Mouse (Mus musculus) liver, embryonic 13.5 days (tissue): ENCODE results near the gene Frmd4a. TPM values are rescaled to one million over a fixed set of nuclear protein-coding genes. Genes with fewer than 3 reads are reported as not detected.
A peak's percentile ranks its signal among the peaks of the same experiment; 100 is the strongest.

Experiments used
- ATAC-seq: fragments of 200-750 bp; cut with Nextera tagmentation; 2 replicates; pipeline ENCODE4 v1.8.0; 2017; ENCODE audit warnings: low read depth, mild to moderate bottlenecking, moderate number of reproducible peaks, moderate library complexity
- DNase-seq: peaks from one replicate; pipeline ENCODE4 v3.0.0; 2022
- H3K27ac ChIP-seq: fragments of 300-500 bp; sonication (generic); 2 replicates; pipeline ENCODE4 v1.5.1; 2015; ENCODE audit warnings: moderate library complexity, mild to moderate bottlenecking, inconsistent platforms
- H3K27me3 ChIP-seq: fragments of 300-500 bp; sonication (generic); 2 replicates; pipeline ENCODE4 v1.6.1; 2015; ENCODE audit warnings: mild to moderate bottlenecking, inconsistent platforms
- H3K36me3 ChIP-seq: fragments of 300-500 bp; sonication (generic); 2 replicates; pipeline ENCODE4 v1.6.1; 2015; ENCODE audit warnings: mild to moderate bottlenecking, inconsistent platforms
- H3K4me1 ChIP-seq: fragments of 300-500 bp; sonication (generic); replicated peaks from 2 replicates; pipeline ENCODE4 v1.6.1; 2015; ENCODE audit warnings: inconsistent platforms
- H3K4me2 ChIP-seq: fragments of 300-500 bp; sonication (generic); 2 replicates; pipeline ENCODE4 v1.6.1; 2015; ENCODE audit warnings: inconsistent platforms, mild to moderate bottlenecking, moderate library complexity
- H3K4me3 ChIP-seq: fragments of 300-500 bp; sonication (generic); replicated peaks from 2 replicates; pipeline ENCODE4 v1.5.1; 2015; ENCODE audit warnings: mild to moderate bottlenecking, inconsistent platforms
- H3K9ac ChIP-seq: fragments of 300-500 bp; sonication (generic); 2 replicates; pipeline ENCODE4 v1.6.1; 2015; ENCODE audit warnings: mild to moderate bottlenecking, inconsistent platforms
- H3K9me3 ChIP-seq: fragments of 300-500 bp; sonication (generic); replicated peaks from 2 replicates; pipeline ENCODE4 v1.6.1; 2016; ENCODE audit warnings: inconsistent platforms
- WGBS: fragments of 180-500 bp; shearing (Covaris S2); methylation state at CpG from one replicate; pipeline ENCODE4 v1.1.7; 2015; ENCODE audit not compliant: insufficient replicate concordance; 5-methylcytosine and 5-hydroxymethylcytosine counted together
- polyA plus RNA-seq: library from polyadenylated mRNA; unstranded; fragments of >200 nt; fragmentation: Nextera tagmentation; extraction: Ambion mirVana; gene quantifications from 2 replicates; pipeline ENCODE4 v1.2.1, GENCODE M21; 2015

Frmd4a gene
- polyA plus RNA-seq, 1 experiment from 2014 or later, result 11.0 TPM

DNA sequence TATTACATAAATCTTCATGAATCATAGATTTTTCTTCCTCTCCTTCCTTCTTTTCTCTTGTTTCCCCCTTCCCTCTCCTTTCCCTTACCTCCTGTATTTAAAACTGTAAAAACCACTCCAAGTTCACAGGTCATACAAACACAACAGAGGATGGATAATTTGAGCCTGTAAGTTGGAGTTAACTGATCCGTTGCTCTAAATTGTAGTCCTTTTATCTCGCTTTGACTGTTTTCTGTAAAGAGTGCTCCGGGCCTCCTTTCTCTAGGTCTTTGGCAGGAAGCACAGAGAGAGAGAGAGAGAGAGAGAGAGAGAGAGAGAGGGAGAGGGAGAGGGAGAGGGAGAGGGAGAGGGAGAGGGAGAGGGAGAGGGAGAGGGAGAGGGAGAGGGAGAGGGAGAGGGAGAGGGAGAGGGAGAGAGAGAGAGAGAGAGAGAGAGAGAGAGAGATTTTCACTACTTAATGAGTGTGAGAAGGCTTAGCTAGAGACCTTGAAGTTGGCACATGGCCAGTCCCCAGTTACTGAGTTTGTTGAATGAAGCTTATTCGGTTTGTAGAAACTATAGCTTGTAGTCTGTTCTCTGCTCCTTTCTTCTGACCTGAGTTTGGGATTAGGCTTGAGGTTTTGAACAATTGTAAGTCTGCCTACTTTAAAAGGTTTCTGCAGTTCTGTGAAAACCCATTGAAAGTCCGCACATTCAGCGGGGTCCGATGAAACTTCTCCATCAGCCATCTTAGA, 499.5 kb downstream of the Frmd4a start:
- DNase-seq (no peak), ATAC-seq (no peak)
- Histone ChIP-seq H3K36me3 (no peaks in the 10 kb centered on the region), H3K4me3 (no peak overlapping the region), H3K9ac (no peak overlapping the region), H3K4me1 (peaks cover 9% of the 10 kb centered on the region), H3K27ac (no peak overlapping the region), H3K4me2 (no peak overlapping the region), H3K27me3 (no peaks in the 10 kb centered on the region; the same call in 1 of the 2 replicates), H3K9me3 (no peaks in the 10 kb centered on the region)
- WGBS, result 52% methylated on average over 7 of the region's 7 CpGs

DNA sequence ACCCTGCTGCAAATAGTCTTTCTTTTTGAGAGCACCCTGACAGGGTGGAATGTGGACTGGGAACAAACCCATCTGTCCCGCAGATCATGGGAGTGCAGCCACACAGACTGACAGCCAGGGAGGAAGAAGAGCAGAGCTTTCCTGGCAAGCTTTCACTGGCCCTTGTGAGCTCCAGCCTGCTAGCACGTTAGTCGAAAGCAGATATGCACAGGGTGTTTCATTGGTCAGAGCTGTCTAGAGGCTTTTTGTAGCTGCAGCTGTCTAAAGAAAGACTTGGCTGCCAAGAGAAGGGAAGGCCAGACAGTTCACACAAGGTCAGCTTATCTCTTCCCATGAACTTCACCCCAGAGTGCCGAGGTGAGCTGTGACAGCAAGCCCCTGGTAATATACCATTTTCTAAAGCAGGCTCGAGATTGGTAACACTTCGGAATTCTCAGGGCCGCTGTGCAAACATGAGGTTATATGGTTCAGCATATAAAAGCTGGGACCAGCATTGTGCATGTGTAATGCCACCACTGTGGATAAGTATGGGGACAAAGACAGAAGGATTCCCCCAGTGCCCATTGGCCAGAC, 500.1 kb downstream of the Frmd4a start:
- DNase-seq (no peak), ATAC-seq (peak; percentile 29)
- H3K27ac ChIP-seq, result no peak overlapping the region
- no peak overlapping the region for H3K4me3 ChIP-seq
- no peaks in the 10 kb centered on the region for H3K36me3 ChIP-seq
- peaks cover 9% of the 10 kb centered on the region for H3K4me1 ChIP-seq
- no peak overlapping the region for H3K4me2 ChIP-seq
- H3K9me3 ChIP-seq, result no peaks in the 10 kb centered on the region
- no peaks in the 10 kb centered on the region; the same call in 1 of the 2 replicates for H3K27me3 ChIP-seq
- WGBS, result 37% methylated on average over 7 of the region's 7 CpGs
- H3K9ac ChIP-seq, result no peak overlapping the region

DNA sequence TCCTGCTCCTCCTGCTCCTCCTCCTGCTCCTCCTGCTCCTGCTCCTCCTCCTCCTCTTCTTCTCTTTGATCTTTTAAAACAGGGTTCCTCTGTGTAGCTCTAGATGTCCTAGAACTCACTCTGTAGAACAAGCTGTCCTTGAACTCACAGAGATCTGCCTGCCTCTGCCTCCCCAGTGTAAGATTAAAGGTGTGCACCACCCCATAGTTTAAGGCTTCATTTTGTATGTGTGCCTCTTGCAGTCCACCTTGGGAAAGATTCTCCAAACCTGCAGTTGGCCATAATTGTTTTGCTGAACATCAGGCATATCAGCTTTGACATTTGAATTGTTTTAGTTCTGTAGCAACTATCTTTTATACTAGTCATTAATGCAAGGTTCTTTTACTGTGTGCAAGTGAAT, 501.0 kb downstream of the Frmd4a start:
- no peak overlapping the region for H3K27ac ChIP-seq
- H3K9me3 ChIP-seq, result no peaks in the 10 kb centered on the region
- H3K36me3 ChIP-seq, result no peaks in the 10 kb centered on the region
- no peak overlapping the region for H3K4me3 ChIP-seq
- H3K9ac ChIP-seq, result no peak overlapping the region
- peaks cover 9% of the 10 kb centered on the region for H3K4me1 ChIP-seq
- no peaks in the 10 kb centered on the region for H3K27me3 ChIP-seq
- H3K4me2 ChIP-seq, result no peak overlapping the region
- ATAC-seq (no peak), DNase-seq (no peak)

DNA sequence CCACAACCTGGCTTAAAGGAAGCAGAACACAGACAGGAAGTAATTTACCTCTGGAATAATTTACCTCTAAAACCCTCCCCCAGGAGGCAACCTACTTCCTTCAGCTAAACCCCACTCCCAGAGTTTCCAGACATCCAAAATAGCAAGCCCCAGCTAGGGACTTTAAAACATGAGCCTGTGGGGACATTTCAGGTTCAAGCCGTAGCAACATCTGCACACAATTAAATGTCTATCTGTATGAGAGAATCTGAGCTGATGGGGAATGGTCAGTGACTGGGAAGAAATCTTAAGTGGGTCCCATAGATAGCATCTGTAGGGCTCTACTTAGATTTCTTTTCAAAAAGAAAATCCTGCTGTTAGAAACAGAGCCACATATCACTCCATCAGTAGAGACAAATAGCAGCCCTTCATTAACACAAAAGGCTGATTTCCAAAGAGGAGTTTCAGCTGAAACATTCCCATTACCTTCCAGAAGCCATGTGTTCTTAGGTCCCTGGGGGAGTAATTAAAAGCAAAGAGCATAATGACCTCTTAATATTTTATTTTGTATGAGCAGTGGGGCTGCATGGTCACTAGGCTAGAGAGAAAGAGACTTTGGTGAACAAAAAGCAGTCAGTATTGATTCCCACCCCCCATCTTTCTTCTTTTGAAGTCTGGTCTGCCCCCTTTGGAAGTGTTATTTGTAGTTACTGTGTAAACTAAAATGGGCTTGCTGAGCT, 505.4 kb downstream of the Frmd4a start:
- WGBS, result 76% methylated on average over 1 of the region's 1 CpGs
- ATAC-seq, result no peak
- H3K27ac ChIP-seq, result no peak overlapping the region

DNA sequence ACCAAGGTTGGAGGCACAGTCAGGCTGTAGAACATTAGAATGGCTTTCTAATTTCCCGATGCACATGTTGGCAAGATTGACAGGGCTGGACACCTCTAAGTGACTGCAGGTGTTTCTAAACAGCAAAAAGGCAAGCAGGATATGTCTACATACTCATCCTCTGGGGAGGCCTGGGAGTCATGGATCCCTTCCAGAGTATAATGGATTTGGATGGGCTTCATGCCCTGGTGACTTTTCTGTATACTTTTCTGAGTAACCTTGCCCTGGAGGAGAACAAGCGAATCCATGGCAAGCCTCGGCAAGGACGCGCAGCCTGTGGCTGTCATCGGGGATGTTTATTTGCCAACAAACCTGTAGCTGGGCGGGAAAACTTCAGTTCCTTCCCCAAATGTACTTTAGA, 509.6 kb downstream of the Frmd4a start:
- Histone ChIP-seq H3K4me1 (no peaks in the 10 kb centered on the region), H3K36me3 (no peaks in the 10 kb centered on the region), H3K4me2 (no peak overlapping the region), H3K9ac (no peak overlapping the region), H3K27ac (no peak overlapping the region), H3K4me3 (no peak overlapping the region), H3K9me3 (no peaks in the 10 kb centered on the region; the same call in 1 of the 2 replicates), H3K27me3 (no peaks in the 10 kb centered on the region)
- WGBS, result 76% methylated on average over 7 of the region's 7 CpGs
- DNase-seq (no peak), ATAC-seq (no peak)

More for the DNA sequence above, 505.4 kb downstream of the Frmd4a start:
- H3K4me2 ChIP-seq, result no peak overlapping the region
- no peaks in the 10 kb centered on the region; the same call in 1 of the 2 replicates for H3K9me3 ChIP-seq
- DNase-seq, result no peak
- no peaks in the 10 kb centered on the region for H3K27me3 ChIP-seq
- no peak overlapping the region for H3K4me3 ChIP-seq
- no peaks in the 10 kb centered on the region for H3K36me3 ChIP-seq
- H3K4me1 ChIP-seq, result peaks cover 2% of the 10 kb centered on the region; the same call in 1 of the 2 replicates
- H3K9ac ChIP-seq, result no peak overlapping the region

DNA sequence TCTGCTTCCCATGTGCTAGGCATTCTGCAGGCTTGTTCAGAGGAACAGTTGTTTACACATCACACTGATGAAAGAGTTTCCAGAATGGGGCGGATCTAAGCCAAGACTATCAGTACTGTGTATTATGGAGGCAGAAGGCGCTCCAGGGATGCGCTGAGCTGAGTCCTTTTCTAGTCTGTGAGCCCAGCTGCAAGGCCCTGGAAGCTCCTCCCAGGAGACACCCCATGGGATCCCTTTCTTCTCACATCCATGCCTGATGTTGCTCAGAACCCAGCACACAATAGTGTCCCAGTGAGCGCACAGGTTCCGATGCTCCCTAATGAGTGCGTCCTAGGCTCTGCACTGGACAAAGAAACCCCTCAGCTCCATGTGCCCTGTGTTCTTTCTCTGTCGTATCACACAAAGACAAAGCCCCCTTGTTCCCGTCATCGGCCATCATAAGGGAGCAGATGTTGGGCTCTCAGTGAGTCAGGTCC, 511.8 kb downstream of the Frmd4a start:
- H3K4me1 ChIP-seq, result 0 out of 2 replicates have a peak, but pooled peaks cover 2% of the 10 kb centered on the region
- ATAC-seq, result no peak
- no peak overlapping the region for H3K4me3 ChIP-seq
- H3K9ac ChIP-seq, result no peak overlapping the region
- H3K27ac ChIP-seq, result no peak overlapping the region
- 78% methylated on average over 9 of the region's 9 CpGs for WGBS
- no peaks in the 10 kb centered on the region; the same call in 1 of the 2 replicates for H3K9me3 ChIP-seq
- no peak for DNase-seq
- H3K36me3 ChIP-seq, result no peaks in the 10 kb centered on the region
- H3K4me2 ChIP-seq, result no peak overlapping the region
- H3K27me3 ChIP-seq, result no peaks in the 10 kb centered on the region

DNA sequence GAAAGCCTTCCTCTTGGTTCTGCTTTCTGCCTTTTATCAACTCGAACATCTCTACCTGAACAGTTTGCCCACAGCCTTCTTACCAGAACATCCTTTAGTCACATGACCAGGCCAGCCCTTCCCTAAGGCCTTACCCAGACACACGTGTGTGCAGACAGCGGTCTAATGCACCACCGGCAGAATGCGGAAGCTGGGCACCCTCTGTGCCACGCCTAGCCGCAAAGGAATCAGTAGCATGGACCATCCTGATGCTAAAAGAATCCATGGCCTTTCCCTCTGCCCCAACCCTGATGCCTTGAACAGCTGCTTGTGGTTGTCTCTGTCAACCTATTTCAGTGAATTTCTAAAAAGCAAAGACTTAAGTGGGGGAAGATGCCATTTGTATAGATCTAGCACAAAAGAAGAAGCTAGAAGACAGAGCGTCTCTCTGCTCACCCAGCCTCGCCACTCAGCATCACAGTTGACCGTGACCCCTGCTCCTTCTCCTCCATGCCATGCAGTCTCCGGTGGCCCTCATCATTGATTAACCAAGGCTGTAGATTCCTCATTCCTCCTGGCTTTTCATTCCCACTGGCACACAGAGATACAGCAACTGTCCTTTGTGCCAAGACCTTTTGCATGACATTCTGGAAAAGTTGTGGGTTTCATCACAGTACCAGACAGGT, 514.1 kb downstream of the Frmd4a start:
- WGBS, result 67% methylated on average over 11 of the region's 11 CpGs
- DNase-seq, result no peak
- no peaks in the 10 kb centered on the region for H3K9me3 ChIP-seq
- no peak overlapping the region for H3K4me3 ChIP-seq
- H3K27me3 ChIP-seq, result no peaks in the 10 kb centered on the region
- 0 out of 2 replicates have a peak, but pooled peaks cover 2% of the 10 kb centered on the region for H3K4me1 ChIP-seq
- no peak for ATAC-seq
- H3K27ac ChIP-seq, result no peak overlapping the region
- no peak overlapping the region for H3K9ac ChIP-seq
- no peaks in the 10 kb centered on the region for H3K36me3 ChIP-seq
- no peak overlapping the region for H3K4me2 ChIP-seq

DNA sequence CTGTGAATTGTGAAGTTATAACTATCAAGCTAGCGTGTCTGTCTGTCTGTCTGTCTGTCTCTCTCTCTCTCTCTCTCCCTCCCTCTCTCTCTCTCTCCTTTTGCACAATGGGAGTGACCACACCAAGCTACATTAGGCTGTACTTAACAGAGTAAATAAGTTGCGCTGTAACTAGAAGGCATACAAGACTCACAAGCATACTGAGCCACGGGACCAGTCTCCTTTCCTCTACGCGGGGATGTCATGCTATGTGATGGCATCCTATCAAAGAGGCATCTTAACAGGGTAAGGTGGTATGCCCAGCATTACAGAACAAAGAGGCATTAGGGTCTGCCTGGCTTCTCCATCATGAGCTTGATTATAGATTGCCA, 514.7 kb downstream of the Frmd4a start:
- Histone ChIP-seq H3K4me1 (0 out of 2 replicates have a peak, but pooled peaks cover 2% of the 10 kb centered on the region), H3K9me3 (no peaks in the 10 kb centered on the region), H3K4me3 (no peak overlapping the region), H3K27me3 (no peaks in the 10 kb centered on the region), H3K27ac (no peak overlapping the region), H3K36me3 (no peaks in the 10 kb centered on the region), H3K4me2 (no peak overlapping the region), H3K9ac (no peak overlapping the region)
- DNase-seq, result no peak
- no peak for ATAC-seq
- 76% methylated on average over 5 of the region's 5 CpGs for WGBS

DNA sequence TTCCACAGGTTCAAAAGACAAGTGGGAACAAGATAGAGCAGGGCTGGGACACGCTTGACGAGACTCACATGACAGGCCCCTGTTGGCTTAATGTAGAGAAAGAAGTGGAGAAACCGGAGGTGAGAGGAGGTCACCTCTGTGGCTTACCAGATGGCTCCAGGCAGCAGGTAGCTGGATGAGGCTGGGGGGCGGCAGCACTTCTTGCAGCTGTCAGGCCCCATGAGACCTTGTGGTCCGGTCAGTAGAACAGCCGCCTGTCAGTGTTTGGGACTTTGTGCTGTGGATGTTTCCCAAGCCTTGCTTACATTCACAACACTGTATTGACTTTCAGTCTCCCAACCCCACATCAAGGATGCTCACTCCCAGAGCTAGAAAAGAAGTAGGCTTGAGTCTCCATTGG, 515.4 kb downstream of the Frmd4a start:
- 0 out of 2 replicates have a peak, but pooled peaks cover 2% of the 10 kb centered on the region for H3K4me1 ChIP-seq
- H3K27ac ChIP-seq, result no peak overlapping the region
- H3K9me3 ChIP-seq, result no peaks in the 10 kb centered on the region
- DNase-seq (no peak), ATAC-seq (no peak)
- no peak overlapping the region for H3K4me3 ChIP-seq
- 78% methylated on average over 6 of the region's 6 CpGs for WGBS
- no peaks in the 10 kb centered on the region for H3K27me3 ChIP-seq
- no peak overlapping the region for H3K9ac ChIP-seq
- H3K4me2 ChIP-seq, result no peak overlapping the region
- no peaks in the 10 kb centered on the region for H3K36me3 ChIP-seq

DNA sequence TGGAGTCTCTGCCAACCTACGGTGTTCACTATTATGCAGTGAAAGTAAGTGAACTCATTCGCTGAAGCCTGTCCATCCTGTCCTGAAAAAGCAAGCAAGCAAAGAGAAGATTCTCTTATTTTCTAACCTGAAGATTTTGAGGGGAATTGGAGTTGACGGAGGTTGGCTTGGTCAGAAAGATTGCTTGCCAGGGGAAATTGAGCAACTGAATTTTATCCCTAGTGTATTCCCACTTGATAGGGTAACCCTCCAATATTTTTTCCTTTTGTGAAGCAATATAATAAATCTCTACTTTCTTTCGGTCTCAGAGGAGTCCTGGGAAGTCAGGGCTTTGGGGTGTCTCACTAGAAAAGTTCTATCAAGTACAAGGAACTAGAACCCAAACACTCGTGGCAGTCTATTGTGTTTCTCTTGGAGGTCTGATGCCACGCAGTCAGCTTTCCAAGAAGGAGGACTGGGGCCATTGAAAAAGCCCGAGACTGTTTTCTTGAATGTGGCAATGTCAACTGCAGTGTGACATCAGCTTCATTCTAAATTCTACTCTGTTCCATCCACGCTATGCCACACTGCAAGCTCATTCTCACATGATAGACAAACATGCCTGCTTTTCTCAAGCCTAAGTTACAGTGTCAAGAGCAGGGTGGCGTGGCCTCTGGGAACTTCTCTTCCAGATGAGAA, 517.8 kb downstream of the Frmd4a start:
- H3K27me3 ChIP-seq, result no peaks in the 10 kb centered on the region
- H3K9ac ChIP-seq, result no peak overlapping the region
- H3K27ac ChIP-seq, result no peak overlapping the region
- DNase-seq, result no peak
- H3K4me3 ChIP-seq, result no peak overlapping the region
- 67% methylated on average over 9 of the region's 9 CpGs for WGBS
- H3K4me2 ChIP-seq, result no peak overlapping the region
- H3K4me1 ChIP-seq, result 0 out of 2 replicates have a peak, but pooled peaks cover 2% of the 10 kb centered on the region
- H3K9me3 ChIP-seq, result no peaks in the 10 kb centered on the region
- no peaks in the 10 kb centered on the region for H3K36me3 ChIP-seq
- no peak for ATAC-seq
